Mouse (Mus musculus): ENCODE measurements around the gene Thada.

GRCm38 (mm10) chr17:84158891-84159290, 307.1 kb downstream of the Thada start:
- TF ChIP-seq CTCF (IDR thresholded peaks at IDR 0.05) (no peak), EP300 (IDR thresholded peaks at IDR 0.05) (no peak)
